Mouse (Mus musculus): ENCODE measurements at regions not wholly inside any gene's neighbourhood (a gene's known extent, or its start where the extent isn't known, plus 50 kb on each side); places are given as distances from the start of the nearest gene placed in this dataset.

- H3K27ac ChIP-seq (replicated peaks; ENCODE audit: low read depth, low read length) = no peak overlapping the region
- WGBS = 29% methylated on average over 11 of the region's 11 CpGs
Measured at GRCm38 (mm10) chr6:139248920-139249547, 252.7 kb downstream of the Rergl start.

DNA sequence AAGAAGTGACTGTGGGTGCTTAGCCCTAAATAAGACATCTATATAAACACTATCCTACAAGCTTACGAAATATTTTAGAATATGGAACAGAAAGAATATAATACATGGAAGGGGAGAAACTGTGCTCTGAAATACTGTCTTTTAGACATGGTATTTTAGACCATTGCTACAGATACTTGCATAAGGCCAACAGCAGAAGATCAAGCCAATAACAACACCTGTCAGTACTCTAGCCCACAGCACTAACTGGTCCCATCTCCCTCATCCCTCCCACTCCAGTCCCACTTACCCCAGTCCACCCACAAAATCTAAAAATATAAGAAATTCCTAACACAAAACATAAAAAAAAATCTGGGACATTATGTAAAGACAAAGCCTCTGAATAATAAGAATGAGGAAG lies 275.6 kb downstream of the Rergl start:
- Histone ChIP-seq H3K9me3 (ENCODE audit: control insufficient read depth, low read length) (no peaks in the 10 kb centered on the region), H3K27ac (replicated peaks; ENCODE audit: low read depth, low read length) (no peak overlapping the region), H3K9ac (ENCODE audit: low read depth, low read length) (no peak overlapping the region), H3K4me2 (ENCODE audit: low read depth, low read length) (no peak overlapping the region), H3K36me3 (ENCODE audit: control insufficient read depth, insufficient read depth, low read length) (no peaks in the 10 kb centered on the region), H3K4me1 (ENCODE audit: control insufficient read depth, insufficient read depth, low read length) (no peaks in the 10 kb centered on the region), H3K27me3 (replicated peaks; ENCODE audit: control insufficient read depth, insufficient read depth, low read length) (no peaks in the 10 kb centered on the region), H3K4me3 (ENCODE audit: low read depth, low read length) (no peak overlapping the region)
- no peak for DNase-seq (ENCODE audit: low spot score)
- no peak for ATAC-seq (ENCODE audit: low read depth)
- WGBS = 82% methylated on average over 1 of the region's 1 CpGs

More at GRCm38 (mm10) chr6:139248920-139249547, 252.7 kb downstream of the Rergl start:
- peak; percentile 88 for ATAC-seq (ENCODE audit: low read depth)
- Histone ChIP-seq H3K4me1 (ENCODE audit: control insufficient read depth, insufficient read depth, low read length) (no peaks in the 10 kb centered on the region), H3K9ac (ENCODE audit: low read depth, low read length) (no peak overlapping the region), H3K4me3 (ENCODE audit: low read depth, low read length) (no peak overlapping the region), H3K9me3 (ENCODE audit: control insufficient read depth, low read length) (no peaks in the 10 kb centered on the region), H3K36me3 (ENCODE audit: control insufficient read depth, insufficient read depth, low read length) (no peaks in the 10 kb centered on the region), H3K4me2 (ENCODE audit: low read depth, low read length) (peak overlapping the region; percentile 31), H3K27me3 (replicated peaks; ENCODE audit: control insufficient read depth, insufficient read depth, low read length) (no peaks in the 10 kb centered on the region)
- peak; percentile 86 for DNase-seq (ENCODE audit: low spot score)

GRCm38 (mm10) chr6:139214488-139214887 lies 287.3 kb downstream of the Rergl start:
- no peak overlapping the region for H3K4me2 ChIP-seq (ENCODE audit: low read depth, low read length)
- no peaks in the 10 kb centered on the region for H3K27me3 ChIP-seq (replicated peaks; ENCODE audit: control insufficient read depth, insufficient read depth, low read length)
- H3K36me3 ChIP-seq (ENCODE audit: control insufficient read depth, insufficient read depth, low read length) = no peaks in the 10 kb centered on the region
- 67% methylated on average over 3 of the region's 3 CpGs for whole genome bisulfite sequencing
- no peak overlapping the region for H3K27ac ChIP-seq (replicated peaks; ENCODE audit: low read depth, low read length)
- H3K4me1 ChIP-seq (ENCODE audit: control insufficient read depth, insufficient read depth, low read length) = no peaks in the 10 kb centered on the region
- DNase-seq (ENCODE audit: low spot score) (no peak), ATAC-seq (ENCODE audit: low read depth) (no peak)
- no peak overlapping the region for H3K4me3 ChIP-seq (ENCODE audit: low read depth, low read length)
- H3K9ac ChIP-seq (ENCODE audit: low read depth, low read length) = no peak overlapping the region
- H3K9me3 ChIP-seq (ENCODE audit: control insufficient read depth, low read length) = no peaks in the 10 kb centered on the region

- no peaks in the 10 kb centered on the region for H3K4me1 ChIP-seq (ENCODE audit: control insufficient read depth, insufficient read depth, low read length)
- H3K27me3 ChIP-seq (replicated peaks; ENCODE audit: control insufficient read depth, insufficient read depth, low read length) = no peaks in the 10 kb centered on the region
- H3K4me2 ChIP-seq (ENCODE audit: low read depth, low read length) = no peak overlapping the region
- no peak overlapping the region for H3K4me3 ChIP-seq (ENCODE audit: low read depth, low read length)
- no peaks in the 10 kb centered on the region for H3K36me3 ChIP-seq (ENCODE audit: control insufficient read depth, insufficient read depth, low read length)
- no peak overlapping the region for H3K27ac ChIP-seq (replicated peaks; ENCODE audit: low read depth, low read length)
- ATAC-seq (ENCODE audit: low read depth) (no peak), DNase-seq (ENCODE audit: low spot score) (peak; percentile 20)
- no peaks in the 10 kb centered on the region for H3K9me3 ChIP-seq (ENCODE audit: control insufficient read depth, low read length)
- no peak overlapping the region for H3K9ac ChIP-seq (ENCODE audit: low read depth, low read length)
- 59% methylated on average over 2 of the region's 2 CpGs for WGBS
Measured at GRCm38 (mm10) chr6:139210256-139210655, 291.5 kb downstream of the Rergl start.

DNA sequence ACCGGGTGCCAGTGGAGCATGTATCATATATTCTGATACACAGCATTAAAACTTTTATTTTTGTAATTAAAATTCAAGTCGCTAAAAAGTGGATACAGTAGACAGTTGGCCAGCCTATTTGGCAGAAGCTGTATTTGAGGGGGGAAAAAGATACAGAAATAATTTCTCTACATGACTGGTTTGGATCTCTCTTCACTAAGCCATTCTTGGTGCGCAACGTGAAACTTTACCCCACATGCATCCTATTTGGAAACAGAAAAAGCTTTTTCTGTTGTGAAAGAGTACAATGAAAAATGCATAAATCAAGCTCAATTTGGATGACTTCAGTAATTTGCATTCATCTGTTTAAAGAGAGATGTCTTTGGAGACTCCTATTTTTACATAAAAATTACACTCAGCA lies 303.2 kb downstream of the Rergl start:
- H3K27ac ChIP-seq (replicated peaks; ENCODE audit: low read depth, low read length) = no peak overlapping the region
- no peaks in the 10 kb centered on the region for H3K27me3 ChIP-seq (replicated peaks; ENCODE audit: control insufficient read depth, insufficient read depth, low read length)
- ATAC-seq (ENCODE audit: low read depth) (no peak), DNase-seq (ENCODE audit: low spot score) (peak; percentile 5)
- no peak overlapping the region for H3K9ac ChIP-seq (ENCODE audit: low read depth, low read length)
- no peak overlapping the region for H3K4me3 ChIP-seq (ENCODE audit: low read depth, low read length)
- 71% methylated on average over 4 of the region's 4 CpGs for WGBS
- H3K36me3 ChIP-seq (ENCODE audit: control insufficient read depth, insufficient read depth, low read length) = no peaks in the 10 kb centered on the region
- H3K4me2 ChIP-seq (ENCODE audit: low read depth, low read length) = no peak overlapping the region
- no peaks in the 10 kb centered on the region for H3K4me1 ChIP-seq (ENCODE audit: control insufficient read depth, insufficient read depth, low read length)
- H3K9me3 ChIP-seq (ENCODE audit: control insufficient read depth, low read length) = no peaks in the 10 kb centered on the region

- DNase-seq (ENCODE audit: low spot score) (no peak), ATAC-seq (ENCODE audit: low read depth) (no peak)
- no peak overlapping the region for H3K27ac ChIP-seq (replicated peaks; ENCODE audit: low read depth, low read length)
- H3K4me1 ChIP-seq (ENCODE audit: control insufficient read depth, insufficient read depth, low read length) = no peaks in the 10 kb centered on the region
- H3K36me3 ChIP-seq (ENCODE audit: control insufficient read depth, insufficient read depth, low read length) = no peaks in the 10 kb centered on the region
- 66% methylated on average over 8 of the region's 8 CpGs for WGBS
- no peaks in the 10 kb centered on the region for H3K9me3 ChIP-seq (ENCODE audit: control insufficient read depth, low read length)
- no peak overlapping the region for H3K9ac ChIP-seq (ENCODE audit: low read depth, low read length)
- no peak overlapping the region for H3K4me2 ChIP-seq (ENCODE audit: low read depth, low read length)
- H3K4me3 ChIP-seq (ENCODE audit: low read depth, low read length) = no peak overlapping the region
- no peaks in the 10 kb centered on the region for H3K27me3 ChIP-seq (replicated peaks; ENCODE audit: control insufficient read depth, insufficient read depth, low read length)
Measured at GRCm38 (mm10) chr6:139186431-139186830, 315.3 kb downstream of the Rergl start.

DNA sequence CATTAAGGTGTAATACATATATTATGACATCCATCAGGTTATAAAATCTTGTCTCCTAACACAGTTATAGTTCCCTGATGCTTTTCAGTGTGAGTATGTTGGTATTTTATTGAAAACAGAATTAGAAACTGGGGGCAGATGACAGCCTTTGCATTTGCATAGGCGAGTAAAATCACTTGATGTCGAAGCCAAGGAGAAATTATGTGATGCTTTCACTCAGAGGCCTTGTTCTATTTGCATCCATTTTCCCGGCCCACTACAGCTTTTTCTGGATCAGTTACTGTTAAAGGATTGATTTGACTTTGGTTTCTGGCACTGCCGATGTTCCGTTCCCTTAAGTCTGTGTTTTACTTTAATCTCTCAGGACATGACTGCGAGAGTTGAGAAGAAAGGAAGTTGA lies 341.4 kb downstream of the Rergl start:
- no peak overlapping the region for H3K4me2 ChIP-seq (ENCODE audit: low read depth, low read length)
- no peaks in the 10 kb centered on the region for H3K4me1 ChIP-seq (ENCODE audit: control insufficient read depth, insufficient read depth, low read length)
- H3K9ac ChIP-seq (ENCODE audit: low read depth, low read length) = no peak overlapping the region
- no peak overlapping the region for H3K4me3 ChIP-seq (ENCODE audit: low read depth, low read length)
- DNase-seq (ENCODE audit: low spot score) (no peak), ATAC-seq (ENCODE audit: low read depth) (no peak)
- H3K36me3 ChIP-seq (ENCODE audit: control insufficient read depth, insufficient read depth, low read length) = no peaks in the 10 kb centered on the region
- H3K9me3 ChIP-seq (ENCODE audit: control insufficient read depth, low read length) = no peaks in the 10 kb centered on the region
- 83% methylated on average over 6 of the region's 6 CpGs for WGBS
- H3K27me3 ChIP-seq (replicated peaks; ENCODE audit: control insufficient read depth, insufficient read depth, low read length) = no peaks in the 10 kb centered on the region
- no peak overlapping the region for H3K27ac ChIP-seq (replicated peaks; ENCODE audit: low read depth, low read length)

- no peak overlapping the region for H3K9ac ChIP-seq (ENCODE audit: low read depth, low read length)
- H3K4me2 ChIP-seq (ENCODE audit: low read depth, low read length) = no peak overlapping the region
- H3K36me3 ChIP-seq (ENCODE audit: control insufficient read depth, insufficient read depth, low read length) = no peaks in the 10 kb centered on the region
- WGBS = 63% methylated on average over 4 of the region's 4 CpGs
- peak; percentile 41 for DNase-seq (ENCODE audit: low spot score)
- peak; percentile 30; the same call in 1 of the 2 replicates for ATAC-seq (ENCODE audit: low read depth)
- no peak overlapping the region for H3K27ac ChIP-seq (replicated peaks; ENCODE audit: low read depth, low read length)
- no peaks in the 10 kb centered on the region for H3K4me1 ChIP-seq (ENCODE audit: control insufficient read depth, insufficient read depth, low read length)
- H3K9me3 ChIP-seq (ENCODE audit: control insufficient read depth, low read length) = no peaks in the 10 kb centered on the region
- H3K27me3 ChIP-seq (replicated peaks; ENCODE audit: control insufficient read depth, insufficient read depth, low read length) = no peaks in the 10 kb centered on the region
- no peak overlapping the region for H3K4me3 ChIP-seq (ENCODE audit: low read depth, low read length)
Measured at GRCm38 (mm10) chr6:139159741-139160140, 342.0 kb downstream of the Rergl start.

DNA sequence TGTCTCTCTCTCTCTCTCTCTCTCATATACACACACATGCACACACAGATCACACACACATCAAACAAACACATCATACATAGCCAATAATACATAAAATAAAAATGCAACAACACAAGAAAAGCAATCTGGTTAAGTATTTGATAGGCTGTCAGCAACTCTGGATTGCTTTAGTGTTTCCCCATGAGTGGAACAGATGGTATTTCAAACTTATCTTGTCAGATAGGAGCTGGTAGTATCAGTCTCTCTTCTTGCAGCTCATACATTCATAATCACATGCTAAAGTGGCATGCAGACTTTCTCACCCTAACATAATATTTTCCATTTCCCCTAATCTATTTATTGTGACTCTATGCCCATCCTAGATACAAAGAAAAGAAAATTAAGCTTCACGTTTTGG lies 347.0 kb downstream of the Rergl start:
- Histone ChIP-seq H3K4me2 (ENCODE audit: low read depth, low read length) (no peak overlapping the region), H3K27ac (replicated peaks; ENCODE audit: low read depth, low read length) (no peak overlapping the region), H3K9me3 (ENCODE audit: control insufficient read depth, low read length) (no peaks in the 10 kb centered on the region), H3K36me3 (ENCODE audit: control insufficient read depth, insufficient read depth, low read length) (no peaks in the 10 kb centered on the region), H3K9ac (ENCODE audit: low read depth, low read length) (no peak overlapping the region), H3K4me1 (ENCODE audit: control insufficient read depth, insufficient read depth, low read length) (no peaks in the 10 kb centered on the region), H3K4me3 (ENCODE audit: low read depth, low read length) (no peak overlapping the region), H3K27me3 (replicated peaks; ENCODE audit: control insufficient read depth, insufficient read depth, low read length) (no peaks in the 10 kb centered on the region)
- DNase-seq (ENCODE audit: low spot score) (no peak), ATAC-seq (ENCODE audit: low read depth) (no peak)
- 89% methylated on average over 1 of the region's 1 CpGs for WGBS

Data from embryonic facial prominence, embryonic 14.5 days (tissue).